Mouse (Mus musculus) neural tube, embryonic 15.5 days (tissue): ENCODE measurements around the gene Secisbp2. TPM values are rescaled to one million over a fixed set of nuclear protein-coding genes. Genes with fewer than 3 reads are reported as not detected.
"Not testable (repeated sequence)": the region's sequence is repeated elsewhere in the genome, so short reads cannot be mapped to it uniquely, and the experiment has no call there.

Source experiments
- ATAC-seq: fragments of 200-750 bp; cut with Nextera tagmentation; 2 replicates; pipeline ENCODE4 v1.8.0; 2017; ENCODE audit warnings: mild to moderate bottlenecking, moderate TSS enrichment, moderate library complexity; ENCODE audit not compliant: low FRiP score
- H3K27ac ChIP-seq: fragments of 300-500 bp; sonication (generic); replicated peaks from 2 replicates; pipeline ENCODE4 v1.5.1; 2015; ENCODE audit warnings: mild to moderate bottlenecking, inconsistent platforms
- H3K27me3 ChIP-seq: fragments of 300-500 bp; sonication (generic); replicated peaks from 2 replicates; pipeline ENCODE4 v1.6.1; 2015; ENCODE audit warnings: inconsistent platforms
- H3K36me3 ChIP-seq: fragments of 300-500 bp; sonication (generic); 2 replicates; pipeline ENCODE4 v1.6.1; 2015; ENCODE audit warnings: inconsistent platforms
- H3K4me1 ChIP-seq: fragments of 300-500 bp; sonication (generic); 2 replicates; pipeline ENCODE4 v1.6.1; 2015; ENCODE audit warnings: inconsistent platforms
- H3K4me2 ChIP-seq: fragments of 300-500 bp; sonication (generic); 2 replicates; pipeline ENCODE4 v1.6.1; 2015; ENCODE audit warnings: inconsistent platforms, mild to moderate bottlenecking, moderate library complexity
- H3K4me3 ChIP-seq: fragments of 300-500 bp; sonication (generic); replicated peaks from 2 replicates; pipeline ENCODE4 v1.5.1; 2015; ENCODE audit warnings: mild to moderate bottlenecking, inconsistent platforms
- H3K9ac ChIP-seq: fragments of 300-500 bp; sonication (generic); replicated peaks from 2 replicates; pipeline ENCODE4 v1.6.1; 2015; ENCODE audit warnings: mild to moderate bottlenecking, inconsistent platforms
- H3K9me3 ChIP-seq: fragments of 300-500 bp; sonication (generic); replicated peaks from 2 replicates; pipeline ENCODE4 v1.6.1; 2016; ENCODE audit warnings: inconsistent platforms
- WGBS: fragments of 180-500 bp; shearing (Covaris S2); methylation state at CpG from one replicate; pipeline ENCODE4 v1.1.7; 2015; ENCODE audit warnings: mixed read lengths; 5-methylcytosine and 5-hydroxymethylcytosine counted together
- polyA plus RNA-seq: library from polyadenylated mRNA; unstranded; fragments of >200 nt; fragmentation: Nextera tagmentation; extraction: Ambion mirVana; gene quantifications from 2 replicates; pipeline ENCODE4 v1.2.1, GENCODE M21; 2015

Secisbp2 gene
- polyA plus RNA-seq, 1 experiment from 2014 or later, result 28.0 TPM

GRCm38 (mm10) chr13:51618602-51619001 is 32.9 kb upstream of the Secisbp2 start:
- Histone ChIP-seq H3K36me3 (no peaks in the 10 kb centered on the region), H3K4me3 (no peak overlapping the region), H3K27me3 (no peaks in the 10 kb centered on the region), H3K4me1 (peaks cover 8% of the 10 kb centered on the region; the same call in 1 of the 2 replicates), H3K9me3 (no peaks in the 10 kb centered on the region), H3K4me2 (no peak overlapping the region), H3K9ac (no peak overlapping the region), H3K27ac (no peak overlapping the region)
- 22% methylated on average over 9 of the region's 9 CpGs for WGBS
- ATAC-seq, result no peak

GRCm38 (mm10) chr13:51622626-51623025 is 28.9 kb upstream of the Secisbp2 start:
- Histone ChIP-seq H3K9me3 (no peaks in the 10 kb centered on the region), H3K9ac (no peak overlapping the region)
- 89% methylated on average over 5 of the region's 5 CpGs for WGBS

DNA sequence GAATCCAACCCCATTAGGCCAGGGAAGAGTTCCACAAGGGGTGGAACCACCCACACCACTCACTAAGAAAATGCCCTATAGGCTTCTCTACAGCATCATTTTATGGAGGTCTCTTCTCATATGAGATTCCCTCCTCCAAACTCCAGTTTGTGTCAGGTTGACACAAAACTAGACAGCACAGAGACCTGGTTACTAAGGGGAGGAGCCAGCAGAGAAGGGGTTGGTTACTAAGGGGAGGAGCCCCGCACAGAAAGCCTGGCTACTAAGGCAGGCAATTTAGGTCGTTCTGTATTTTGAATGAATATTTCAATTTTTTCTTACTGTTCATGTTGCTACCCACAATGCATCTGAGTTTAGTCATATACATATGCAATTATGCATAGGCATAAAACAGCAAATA is 27.8 kb upstream of the Secisbp2 start:
- H3K36me3 ChIP-seq, result no peaks in the 10 kb centered on the region
- no peaks in the 10 kb centered on the region for H3K4me1 ChIP-seq
- ATAC-seq, result no peak
- H3K4me3 ChIP-seq, result no peak overlapping the region
- H3K27me3 ChIP-seq, result no peaks in the 10 kb centered on the region
- no peak overlapping the region for H3K9ac ChIP-seq
- no peaks in the 10 kb centered on the region for H3K9me3 ChIP-seq
- no peak overlapping the region for H3K4me2 ChIP-seq
- H3K27ac ChIP-seq, result no peak overlapping the region
- 83% methylated on average over 2 of the region's 2 CpGs for WGBS

More at GRCm38 (mm10) chr13:51622626-51623025, 28.9 kb upstream of the Secisbp2 start:
- ATAC-seq, result no peak
- Histone ChIP-seq H3K4me2 (no peak overlapping the region), H3K27ac (no peak overlapping the region), H3K4me3 (no peak overlapping the region), H3K4me1 (0 out of 2 replicates have a peak, but pooled peaks cover 2% of the 10 kb centered on the region), H3K27me3 (no peaks in the 10 kb centered on the region), H3K36me3 (no peaks in the 10 kb centered on the region)

- Histone ChIP-seq H3K4me1 (no peaks in the 10 kb centered on the region), H3K4me3 (no peak overlapping the region)
- 85% methylated on average over 6 of the region's 6 CpGs for WGBS
These were observed 23.1 kb upstream of the Secisbp2 start for GRCm38 (mm10) chr13:51628273-51628848.

GRCm38 (mm10) chr13:51631354-51631992 is 20.0 kb upstream of the Secisbp2 start:
- WGBS, result 84% methylated on average over 15 of the region's 15 CpGs
- H3K9me3 ChIP-seq, result no peaks in the 10 kb centered on the region
- H3K36me3 ChIP-seq, result no peaks in the 10 kb centered on the region
- no peak overlapping the region for H3K4me3 ChIP-seq
- H3K4me2 ChIP-seq, result no peak overlapping the region
- no peaks in the 10 kb centered on the region for H3K27me3 ChIP-seq
- no peak overlapping the region for H3K27ac ChIP-seq
- ATAC-seq, result no peak
- H3K9ac ChIP-seq, result no peak overlapping the region
- no peaks in the 10 kb centered on the region for H3K4me1 ChIP-seq

More at GRCm38 (mm10) chr13:51628273-51628848, 23.1 kb upstream of the Secisbp2 start:
- ATAC-seq, result no peak
- no peak overlapping the region for H3K27ac ChIP-seq
- H3K27me3 ChIP-seq, result no peaks in the 10 kb centered on the region
- no peaks in the 10 kb centered on the region for H3K9me3 ChIP-seq
- no peak overlapping the region for H3K4me2 ChIP-seq
- H3K9ac ChIP-seq, result no peak overlapping the region
- no peaks in the 10 kb centered on the region for H3K36me3 ChIP-seq

DNA sequence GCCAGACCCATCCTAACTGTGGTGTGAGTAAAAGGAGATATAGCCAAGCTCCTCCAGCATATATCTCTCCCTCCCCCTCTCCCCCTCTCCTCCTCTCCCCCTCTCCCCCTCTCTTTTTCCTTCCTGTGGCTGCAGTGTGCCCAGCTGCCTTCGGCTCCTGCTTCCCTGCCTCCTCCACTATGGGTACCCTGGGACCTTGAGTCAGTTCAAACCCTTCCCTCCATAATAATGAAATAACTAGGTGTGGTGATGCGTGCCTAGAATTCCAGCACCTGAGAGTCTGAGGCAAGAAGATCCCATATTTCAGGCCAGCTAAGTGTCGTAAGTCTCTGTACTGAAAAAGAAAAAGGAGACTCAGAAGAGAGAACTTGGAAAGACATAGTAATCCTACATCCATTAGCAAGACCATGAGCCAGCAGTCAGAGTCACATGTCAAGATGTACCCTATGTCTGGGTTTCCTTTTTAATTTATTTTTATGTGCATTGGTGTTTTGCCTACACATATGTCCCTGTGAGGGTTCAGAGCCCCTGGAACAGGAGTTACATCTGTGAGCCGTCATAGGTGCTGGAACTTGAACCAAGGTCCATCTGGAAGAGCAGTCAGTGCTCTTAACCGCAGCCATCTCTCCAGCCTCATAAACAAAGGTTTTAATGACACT is 18.8 kb upstream of the Secisbp2 start:
- WGBS, result 82% methylated on average over 5 of the region's 5 CpGs
- no peak for ATAC-seq
- Histone ChIP-seq H3K27ac (no peak overlapping the region), H3K4me1 (no peaks in the 10 kb centered on the region), H3K4me3 (no peak overlapping the region), H3K4me2 (no peak overlapping the region), H3K27me3 (no peaks in the 10 kb centered on the region), H3K9me3 (no peaks in the 10 kb centered on the region), H3K9ac (no peak overlapping the region), H3K36me3 (no peaks in the 10 kb centered on the region)

DNA sequence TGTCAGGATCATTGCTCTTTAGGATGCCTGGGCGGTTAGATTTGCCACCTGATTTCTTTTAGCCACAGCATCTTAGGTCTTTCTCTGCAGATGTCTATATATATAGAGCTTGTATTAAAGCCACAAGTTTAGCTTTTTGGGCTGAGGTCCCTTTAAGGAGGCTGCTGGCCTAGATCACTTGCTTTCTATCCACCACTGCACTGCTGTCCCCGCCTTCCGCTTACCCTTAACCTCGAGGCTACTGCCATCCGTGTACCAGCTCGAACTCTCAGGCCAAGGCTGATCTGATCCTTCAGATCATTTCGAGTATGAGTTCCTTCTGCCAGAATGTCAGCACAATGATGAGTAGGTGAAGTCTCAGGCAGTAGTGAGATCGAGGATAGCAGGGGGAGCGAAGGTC is 16.1 kb upstream of the Secisbp2 start:
- ATAC-seq, H3K4me2 ChIP-seq: not testable (repeated sequence)

DNA sequence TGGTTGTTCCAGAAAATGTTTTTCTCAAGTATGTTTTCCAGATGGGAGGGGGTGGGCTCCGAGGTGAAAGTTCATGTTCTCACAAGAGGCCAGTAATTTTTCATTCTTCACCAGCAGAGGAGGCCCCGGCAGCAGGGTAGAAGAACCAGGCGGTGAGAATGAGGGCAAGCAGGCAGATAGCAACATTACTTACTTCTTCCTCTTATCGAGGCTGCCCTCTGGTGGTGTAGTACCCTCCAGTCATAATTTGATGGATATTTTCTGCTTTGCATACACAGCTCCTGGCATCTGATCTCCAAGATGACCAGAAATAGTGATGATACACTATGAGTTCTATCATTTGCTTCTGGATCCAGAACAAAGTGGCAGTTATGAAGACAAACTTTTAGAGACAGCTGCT is 12.5 kb upstream of the Secisbp2 start:
- Histone ChIP-seq H3K36me3 (no peaks in the 10 kb centered on the region), H3K4me3 (no peak overlapping the region), H3K27ac (no peak overlapping the region), H3K27me3 (no peaks in the 10 kb centered on the region), H3K9ac (no peak overlapping the region), H3K4me2 (no peak overlapping the region), H3K4me1 (no peaks in the 10 kb centered on the region), H3K9me3 (no peaks in the 10 kb centered on the region)
- no peak for ATAC-seq
- WGBS, result 87% methylated on average over 4 of the region's 4 CpGs

More for the DNA sequence above, 16.1 kb upstream of the Secisbp2 start:
- WGBS, result 82% methylated on average over 6 of the region's 9 CpGs
- H3K4me3 ChIP-seq, H3K27me3 ChIP-seq, H3K4me1 ChIP-seq, H3K9me3 ChIP-seq, H3K9ac ChIP-seq, H3K36me3 ChIP-seq, H3K27ac ChIP-seq: not testable (repeated sequence)

- WGBS, result 93% methylated on average over 3 of the region's 3 CpGs
- ATAC-seq, result no peak
- Histone ChIP-seq H3K36me3 (no peaks in the 10 kb centered on the region), H3K9ac (no peak overlapping the region), H3K27ac (no peak overlapping the region), H3K27me3 (no peaks in the 10 kb centered on the region), H3K4me2 (no peak overlapping the region), H3K4me3 (no peak overlapping the region), H3K4me1 (peaks cover 12% of the 10 kb centered on the region), H3K9me3 (no peaks in the 10 kb centered on the region)
These were observed 10.1 kb upstream of the Secisbp2 start for GRCm38 (mm10) chr13:51641424-51641823.

DNA sequence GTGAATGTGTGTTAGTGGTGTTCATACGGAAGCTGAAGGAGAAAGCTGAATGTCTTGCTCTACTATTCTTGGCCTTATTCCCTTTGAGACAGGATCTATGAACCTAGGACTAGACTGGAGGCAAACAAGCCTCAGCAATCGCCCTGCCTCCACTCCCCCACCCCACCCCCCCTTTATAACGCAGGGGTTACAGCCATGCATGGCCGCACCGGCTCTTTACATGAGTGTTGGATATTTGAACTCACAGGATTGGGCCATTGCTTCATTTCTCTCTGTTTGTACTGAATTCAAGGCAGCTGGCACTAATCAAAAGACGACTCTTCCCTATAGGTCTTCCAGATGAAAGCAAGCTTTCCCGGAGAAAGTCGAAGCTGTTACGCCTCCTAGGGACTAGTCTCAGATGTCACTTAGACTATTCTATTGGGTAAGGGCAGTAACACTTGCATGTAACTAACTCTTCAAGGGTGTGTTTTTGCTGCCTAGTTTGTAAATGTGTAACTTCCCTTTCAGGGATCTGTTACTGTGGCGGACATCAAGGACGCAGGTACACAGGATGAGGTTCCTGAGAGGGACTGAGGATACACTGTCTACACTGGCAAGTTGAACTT is 9.2 kb upstream of the Secisbp2 start:
- Histone ChIP-seq H3K27me3 (no peaks in the 10 kb centered on the region), H3K4me1 (peaks cover 15% of the 10 kb centered on the region), H3K9me3 (no peaks in the 10 kb centered on the region), H3K4me2 (no peak overlapping the region), H3K4me3 (no peak overlapping the region), H3K36me3 (no peaks in the 10 kb centered on the region), H3K27ac (no peak overlapping the region), H3K9ac (no peak overlapping the region)
- 34% methylated on average over 11 of the region's 11 CpGs for WGBS
- ATAC-seq, result no peak

DNA sequence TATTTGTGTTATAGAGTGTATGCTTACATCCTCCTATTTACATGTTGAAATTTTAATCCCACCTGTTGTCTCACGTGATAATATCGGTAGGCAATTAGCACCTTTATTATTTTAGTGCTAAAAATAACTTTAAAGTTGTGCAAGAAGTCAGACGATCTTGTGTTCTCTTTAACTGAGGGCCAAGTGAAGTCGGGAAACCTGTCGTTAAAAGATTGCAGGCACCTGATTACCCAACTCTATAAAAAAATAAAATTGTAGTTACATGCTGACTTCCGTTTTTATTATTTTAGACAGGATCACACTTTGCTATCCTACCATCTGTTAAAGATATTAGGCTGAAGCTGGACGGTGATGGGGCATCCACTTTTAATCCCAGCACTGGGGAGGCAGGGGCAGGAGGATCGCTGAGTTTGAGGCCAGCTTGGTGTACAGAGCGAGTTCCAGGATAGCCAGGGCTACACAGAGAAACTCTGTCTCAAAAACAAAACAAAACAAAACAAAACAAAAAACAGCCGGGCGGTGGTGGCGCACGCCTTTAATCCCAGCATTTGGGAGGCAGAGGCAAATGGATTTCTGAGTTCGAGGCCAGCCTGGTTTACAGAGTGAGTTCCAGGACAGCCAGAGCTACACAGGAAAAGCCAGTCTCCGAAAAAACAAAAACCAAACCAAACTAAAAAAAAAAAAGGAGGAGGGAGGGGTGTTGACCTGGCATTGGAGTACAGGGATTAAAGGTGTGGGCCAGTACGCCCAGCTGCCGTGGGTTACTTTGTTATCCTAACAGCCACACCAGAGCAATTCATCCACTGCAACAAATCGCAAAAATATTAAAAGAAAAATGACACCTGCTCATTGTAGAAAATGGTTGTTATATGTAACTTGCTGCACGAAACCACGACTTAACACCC is 7.3 kb upstream of the Secisbp2 start:
- Histone ChIP-seq H3K9ac (peak overlapping the region; percentile 64), H3K36me3 (no peaks in the 10 kb centered on the region), H3K9me3 (no peaks in the 10 kb centered on the region), H3K27me3 (no peaks in the 10 kb centered on the region), H3K4me2 (peak overlapping the region; percentile 97), H3K4me1 (peaks cover 15% of the 10 kb centered on the region), H3K27ac (peak overlapping the region; percentile 78), H3K4me3 (peak overlapping the region; percentile 61)
- WGBS, result 50% methylated on average over 20 of the region's 20 CpGs
- ATAC-seq, result peak; percentile 18; the same call in 1 of the 2 replicates
